Comparison of ENCODE assay signal across 10 mouse cellular contexts in genomic region chr17:12121226-12121794, GRCm38 (mm10). TPM values are rescaled to one million over a fixed set of nuclear protein-coding genes. Genes with fewer than 3 reads are reported as not detected.
DNase-seq lines count a peak whose midpoint lies in the region; ATAC-seq and TF ChIP-seq lines count a peak whose summit lies in the region.
"Had no signal": no experiment of that assay in that cellular context is flagged by ENCODE, and none has a peak within 500 bp of the region (broad histone marks: within the 10 kb centered on the region; RNA-seq: fewer than 3 reads in every experiment).

No protein-coding gene starts in this region.

- 85% methylated on average over 7 of the region's 7 CpGs for WGBS in liver, embryonic 11.5 days
- WGBS in bone marrow, adult 2 months = 88% methylated on average over 7 of the region's 7 CpGs
- WGBS in midbrain, embryonic 16.5 days = 91% methylated on average over 7 of the region's 7 CpGs
- WGBS in thymus, adult 2 months = 97% methylated on average over 7 of the region's 7 CpGs

- no peak for TF ChIP-seq CTCF in bone marrow, adult 2 months (IDR thresholded peaks at IDR 0.05; ENCODE audit: control insufficient read depth, insufficient read depth, low read length)
- TF ChIP-seq CTCF in thymus, adult 2 months (IDR thresholded peaks at IDR 0.05; ENCODE audit: borderline replicate concordance, control insufficient read depth, extremely low read depth, insufficient read depth, low read length, poor library complexity) = no peak

- peak overlapping the region; percentile 97 for H3K4me2 ChIP-seq in liver, embryonic 11.5 days
- H3K4me2 ChIP-seq in midbrain, embryonic 16.5 days (ENCODE audit: low read length) = peak overlapping the region; percentile 5; the same call in 1 of the 2 replicates

- no peaks in the 10 kb centered on the region for H3K27me3 ChIP-seq in liver, embryonic 11.5 days (replicated peaks; ENCODE audit: control insufficient read depth, insufficient read depth, low read length)
- no peaks in the 10 kb centered on the region for H3K27me3 ChIP-seq in midbrain, embryonic 16.5 days (ENCODE audit: control insufficient read depth, insufficient read depth, low read depth, low read length)
- no peaks in the 10 kb centered on the region for H3K27me3 ChIP-seq in thymus, adult 2 months (ENCODE audit: control insufficient read depth, insufficient read depth, low read length)

- peak; percentile 3 for DNase-seq in CD4-positive, CD25-positive, alpha-beta regulatory T cell, adult 2 months (ENCODE audit: low read depth, low spot score)
- no peak for DNase-seq in liver, embryonic 11.5 days (ENCODE audit: low spot score)
- DNase-seq in liver = no peak
- DNase-seq in cerebellum, adult 9-10 months = no peak
- no peak for DNase-seq in thymus, adult 2 months
- DNase-seq: heart, adult 18-20 months; thymus, adult 18-20 months had no signal

- H3K4me3 ChIP-seq in liver, embryonic 11.5 days (ENCODE audit: low read depth, low read length) = peak overlapping the region; percentile 13; the same call in 1 of the 2 replicates
- H3K4me3 ChIP-seq in bone marrow, adult 2 months (replicated peaks; ENCODE audit: control insufficient read depth, low read depth, low read length) = peak overlapping the region; percentile 32
- H3K4me3 ChIP-seq in midbrain, embryonic 16.5 days (ENCODE audit: low read depth, low read length) = no peak overlapping the region
- no peak overlapping the region for H3K4me3 ChIP-seq in thymus, adult 2 months (ENCODE audit: control insufficient read depth, insufficient read depth, low read length)

- peaks cover 15% of the 10 kb centered on the region for H3K4me1 ChIP-seq in liver, embryonic 11.5 days (replicated peaks; ENCODE audit: control insufficient read depth, insufficient read depth, low read length)
- H3K4me1 ChIP-seq in bone marrow, adult 2 months (ENCODE audit: control insufficient read depth, insufficient read depth, low read length) = no peaks in the 10 kb centered on the region; the same call in 1 of the 2 replicates
- H3K4me1 ChIP-seq in midbrain, embryonic 16.5 days (ENCODE audit: control insufficient read depth, insufficient read depth, low read length) = peaks cover 24% of the 10 kb centered on the region
- H3K4me1 ChIP-seq in thymus, adult 2 months (replicated peaks; ENCODE audit: control insufficient read depth, insufficient read depth, low read length) = peaks cover 5% of the 10 kb centered on the region; the same call in 1 of the 2 replicates

- H3K9me3 ChIP-seq in liver, embryonic 11.5 days (ENCODE audit: control insufficient read depth, low read length) = no peaks in the 10 kb centered on the region
- H3K9me3 ChIP-seq in midbrain, embryonic 16.5 days (replicated peaks; ENCODE audit: control insufficient read depth, low read length, poor library complexity, severe bottlenecking) = no peaks in the 10 kb centered on the region

- no peak overlapping the region for H3K27ac ChIP-seq in liver, embryonic 11.5 days (ENCODE audit: low read depth, low read length)
- no peak overlapping the region for H3K27ac ChIP-seq in bone marrow, adult 2 months (ENCODE audit: control insufficient read depth, insufficient read depth, low read depth, low read length, poor library complexity)
- no peak overlapping the region for H3K27ac ChIP-seq in midbrain, embryonic 16.5 days (ENCODE audit: low read length)
- H3K27ac ChIP-seq in thymus, adult 2 months (ENCODE audit: control insufficient read depth, insufficient read depth, low read length) = no peak overlapping the region

- no peak for TF ChIP-seq POLR2A in bone marrow, adult 2 months (IDR thresholded peaks at IDR 0.05; ENCODE audit: borderline replicate concordance, control insufficient read depth, low read depth, low read length)
- no peak for TF ChIP-seq POLR2A in thymus, adult 2 months (IDR thresholded peaks at IDR 0.05; ENCODE audit: control insufficient read depth, extremely low read depth, insufficient read depth, low read length, poor library complexity)

- ATAC-seq in CD4-positive, CD25-positive, alpha-beta regulatory T cell, adult 4 months = no peak
- ATAC-seq in liver, embryonic 11.5 days (replicated peaks; ENCODE audit: low FRiP score) = no peak
- no peak for ATAC-seq in midbrain, embryonic 16.5 days

- peak overlapping the region; percentile 22; the same call in 1 of the 2 replicates for H3K9ac ChIP-seq in liver, embryonic 11.5 days (ENCODE audit: low read depth, low read length)
- no peak overlapping the region for H3K9ac ChIP-seq in midbrain, embryonic 16.5 days (ENCODE audit: low read depth, low read length)

- peaks cover 8% of the 10 kb centered on the region for H3K36me3 ChIP-seq in liver, embryonic 11.5 days (ENCODE audit: control insufficient read depth, insufficient read depth, low read length)
- H3K36me3 ChIP-seq in midbrain, embryonic 16.5 days (ENCODE audit: control insufficient read depth, insufficient read depth, low read length) = peaks cover 17% of the 10 kb centered on the region
- no peaks in the 10 kb centered on the region for H3K36me3 ChIP-seq in thymus, adult 2 months (ENCODE audit: control insufficient read depth, insufficient read depth, low read length)

RNA-seq across cellular contexts. Expression of gene Agpat4, which starts 2.8 kb away (rescaled TPM):
- 10 to 100 TPM; 15.8 to 18.2 TPM for polyA plus RNA-seq in CD4-positive, CD25-positive, alpha-beta regulatory T cell, adult 4 months (2017; shearing (Covaris generic))
- polyA plus RNA-seq in liver, embryonic 11.5 days (2014; fragmentation: Nextera tagmentation; extraction: Ambion mirVana) = 28.6 and 30.4 TPM in 2 replicates
- 30.2 and 30.3 TPM in 2 replicates for polyA plus RNA-seq in bone marrow, adult 2 months (2011; ENCODE audit: insufficient read depth, insufficient read length, low replicate concordance, missing spikeins)
- polyA plus RNA-seq in midbrain, embryonic 16.5 days (2015; fragmentation: Nextera tagmentation; extraction: Ambion mirVana) = 67.2 and 68.3 TPM in 2 replicates
- polyA plus RNA-seq in thymus, adult 2 months (2012; rRNA removed) = 11.5 and 11.8 TPM in 2 replicates

Comparison
In these comparisons a context has a peak if more than half of its experiments do, and no peak if none do; other contexts are left out.
1. H3K4me3 ChIP-seq: peak in liver, embryonic 11.5 days (single experiment) and bone marrow, adult 2 months (single experiment); none in midbrain, embryonic 16.5 days (single experiment) and thymus, adult 2 months (single experiment).